Mouse (Mus musculus) liver, adult (tissue): ENCODE measurements around the gene Slk.

Experiments used
- GATA4 ChIP-seq: IDR thresholded peaks from 2 replicates; pipeline ENCODE4 v1.6.1; 2014; ENCODE audit warnings: mild to moderate bottlenecking, low read length; ENCODE audit not compliant: insufficient replicate concordance

Gene Slk

GRCm38 (mm10) chr19:47624940-47625711, 45.6 kb downstream of the Slk start:
- no peak for TF ChIP-seq GATA4

DNA sequence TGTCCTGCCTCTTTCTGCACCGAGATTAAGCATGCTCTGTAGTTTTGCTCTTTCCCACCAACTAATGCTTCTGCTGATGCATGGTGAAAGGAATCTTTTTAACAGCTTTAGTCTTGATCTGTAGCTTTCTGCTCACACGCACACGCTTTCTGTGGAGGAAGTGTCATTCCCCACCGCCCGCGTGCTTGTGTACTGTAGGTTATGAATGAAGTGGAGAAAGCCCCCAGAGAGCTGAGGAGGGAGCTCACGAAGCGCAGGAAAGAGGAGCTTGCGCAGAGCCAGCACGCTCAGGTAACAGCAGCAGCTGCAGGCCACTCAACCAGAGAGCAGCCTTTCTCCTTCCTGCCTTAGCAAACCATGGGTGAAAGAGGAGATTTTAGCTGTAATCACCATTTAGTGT, 48.0 kb downstream of the Slk start:
- no peak for TF ChIP-seq GATA4

DNA sequence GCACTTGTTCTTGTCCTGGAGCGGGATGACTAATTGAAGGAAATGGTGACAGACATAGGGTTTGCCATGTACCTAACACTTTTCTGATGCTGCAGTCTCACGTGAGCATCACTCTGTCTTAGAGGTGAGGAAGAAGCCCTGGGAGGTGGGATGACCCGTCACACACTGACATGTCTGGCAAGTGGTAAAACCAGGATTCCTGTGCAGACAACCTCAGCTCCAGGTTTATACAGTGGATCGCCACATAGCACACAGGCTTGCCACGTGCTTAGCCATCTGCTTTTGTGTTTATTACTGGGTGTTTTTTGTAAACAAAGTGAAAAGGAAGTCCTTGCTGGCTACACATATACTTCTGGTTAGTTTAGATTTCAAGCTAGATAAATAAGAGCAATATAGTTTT, 49.6 kb downstream of the Slk start:
- no peak for TF ChIP-seq GATA4

DNA sequence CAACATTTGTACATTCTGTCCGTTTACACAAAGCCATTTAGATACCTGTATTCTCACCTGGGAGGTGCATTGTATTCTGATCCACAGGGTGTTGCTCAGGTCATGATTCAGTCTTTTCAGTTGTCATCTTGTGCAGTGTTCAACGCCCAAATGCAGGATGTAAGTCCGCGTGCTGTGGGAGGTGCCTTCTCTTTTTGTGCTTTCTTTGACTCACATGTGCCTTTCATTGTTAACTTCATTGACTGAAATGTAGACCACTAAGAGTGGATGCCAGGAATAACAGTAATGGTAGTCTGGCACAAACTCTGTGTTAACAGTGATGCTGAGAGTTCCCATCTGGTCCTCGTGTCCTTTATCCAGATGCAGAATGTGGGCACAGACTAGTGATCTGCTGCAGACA, 50.9 kb downstream of the Slk start:
- no peak for TF ChIP-seq GATA4

GRCm38 (mm10) chr19:47631799-47632198, 52.3 kb downstream of the Slk start:
- no peak for TF ChIP-seq GATA4

GRCm38 (mm10) chr19:47635380-47635779, 55.9 kb downstream of the Slk start:
- TF ChIP-seq GATA4 = no peak

GRCm38 (mm10) chr19:47643910-47644309, 64.4 kb downstream of the Slk start:
- no peak for TF ChIP-seq GATA4

DNA sequence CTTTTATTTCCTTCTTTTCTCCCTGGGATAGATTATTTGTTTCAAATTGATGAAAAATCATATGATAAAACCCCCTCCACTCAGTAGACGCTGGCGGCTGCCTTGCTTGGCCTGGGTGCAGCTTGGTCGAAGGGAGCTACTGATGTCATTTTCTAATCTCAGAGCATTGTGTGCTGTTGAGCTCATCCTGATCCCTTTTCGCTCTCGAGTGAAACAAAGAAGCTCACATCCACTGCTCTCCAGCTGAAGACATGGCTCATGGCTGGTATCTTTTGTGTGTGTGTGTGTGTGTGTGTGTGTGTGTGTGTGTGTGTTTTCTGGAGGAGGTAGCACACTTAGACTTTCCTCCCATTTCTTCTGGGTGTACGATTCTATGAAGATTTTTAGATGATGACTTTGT, 66.1 kb downstream of the Slk start:
- TF ChIP-seq GATA4 = no peak

- TF ChIP-seq GATA4 = no peak
Measured at GRCm38 (mm10) chr19:47646508-47647120, 67.1 kb downstream of the Slk start.

GRCm38 (mm10) chr19:47649071-47649470, 69.6 kb downstream of the Slk start:
- no peak for TF ChIP-seq GATA4

GRCm38 (mm10) chr19:47650366-47651159, 71.1 kb downstream of the Slk start:
- TF ChIP-seq GATA4 = no peak

- TF ChIP-seq GATA4 = no peak
Measured at GRCm38 (mm10) chr19:47651160-47651480, 71.6 kb downstream of the Slk start.

DNA sequence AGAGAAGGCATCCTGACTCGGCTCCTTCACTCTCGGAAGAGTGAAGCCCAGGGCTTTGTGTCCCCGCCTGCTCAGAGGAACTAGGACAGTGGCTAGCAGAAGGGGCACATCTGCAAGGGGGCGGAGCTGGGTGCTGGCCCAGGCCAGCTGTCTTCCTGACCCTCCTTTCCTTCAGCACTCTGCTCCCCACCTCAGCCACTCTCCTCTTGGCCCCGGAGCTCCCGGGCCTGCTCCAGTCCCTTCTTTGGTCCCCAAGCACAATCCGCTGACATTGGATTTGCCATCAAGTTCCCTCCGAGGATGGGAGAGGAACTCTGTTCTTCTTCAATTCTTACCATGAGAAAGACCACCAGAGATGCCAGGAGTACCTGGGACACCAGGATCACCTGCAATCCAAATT, 72.8 kb downstream of the Slk start:
- TF ChIP-seq GATA4 = no peak

- TF ChIP-seq GATA4 = no peak
Measured at GRCm38 (mm10) chr19:47653173-47653572, 73.7 kb downstream of the Slk start.

DNA sequence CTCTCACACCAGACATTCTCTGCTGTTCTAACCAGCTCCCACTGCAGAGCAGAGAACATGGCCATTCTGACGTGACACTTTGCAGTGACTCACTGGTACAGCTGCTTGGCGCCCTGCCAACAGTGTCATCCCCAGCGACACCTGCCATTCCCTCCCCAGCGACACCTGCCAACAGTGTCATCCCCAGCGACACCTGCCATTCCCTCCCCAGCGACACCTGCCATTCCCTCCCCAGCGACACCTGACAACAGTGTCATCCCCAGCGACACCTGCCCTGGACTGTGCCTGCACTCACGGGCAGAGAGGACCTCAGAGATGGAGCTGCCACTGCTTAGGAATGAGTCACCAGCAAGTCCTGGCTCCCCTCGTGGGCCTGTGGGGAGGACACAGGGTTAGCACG, 75.4 kb downstream of the Slk start:
- no peak for TF ChIP-seq GATA4

GRCm38 (mm10) chr19:47658914-47659535, 79.5 kb downstream of the Slk start:
- no peak for TF ChIP-seq GATA4
